Mouse (Mus musculus): ENCODE measurements around the gene Olfr248. TPM values are rescaled to one million over a fixed set of nuclear protein-coding genes. Genes with fewer than 3 reads are reported as not detected.
"Not testable (repeated sequence)": the region's sequence is repeated elsewhere in the genome, so short reads cannot be mapped to it uniquely, and the experiment has no call there.

Gene Olfr248
- not detected for total RNA-seq (2021)

DNA sequence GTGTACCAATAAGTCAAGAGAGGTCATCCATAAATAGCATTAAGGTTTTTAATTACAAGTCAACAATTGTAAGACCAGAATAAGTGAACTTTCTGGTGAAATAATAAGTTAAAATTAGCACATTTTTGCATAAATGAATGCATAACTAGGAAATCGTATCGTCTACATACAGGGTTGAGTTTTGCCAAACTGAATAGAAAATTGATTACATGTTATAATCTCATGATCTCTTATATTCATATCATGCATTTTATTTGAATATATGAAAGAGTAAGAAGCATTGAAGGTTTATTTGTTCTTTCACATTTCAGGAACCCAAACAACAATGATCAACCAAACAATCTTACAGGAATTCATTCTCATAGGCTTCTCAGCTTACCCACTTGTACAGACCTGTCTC is at the start of gene Olfr248:
Olfr248 (plus strand) TSS at position 301 of the 400 bp plus-strand sequence.
- intact Hi-C loops (cut with DNase I): no loop called here
- DNase-seq (ENCODE audit: low spot score in 2 of 2): no peak

DNA sequence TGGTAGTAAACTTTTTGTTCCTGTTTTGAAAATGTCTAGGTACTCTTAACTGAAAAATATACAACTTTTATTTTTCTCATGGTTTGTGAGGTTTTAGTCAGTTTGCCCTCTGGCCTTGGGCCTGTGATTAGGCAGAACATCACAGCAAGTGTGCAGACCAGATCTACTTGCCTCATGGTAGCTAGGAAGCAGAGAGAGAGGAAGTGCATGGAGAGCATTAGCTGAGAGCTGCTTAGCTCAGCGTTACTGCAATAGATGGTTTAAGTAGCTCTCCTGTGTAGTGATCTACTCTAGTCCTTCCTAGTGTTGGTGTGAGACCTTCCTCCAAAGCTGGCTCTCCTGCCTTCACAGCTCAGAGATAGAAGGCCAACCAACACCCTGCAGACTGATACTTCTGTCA is 37.2 kb upstream of the Olfr248 start:
- intact Hi-C loops (cut with DNase I): not testable (repeated sequence)

DNA sequence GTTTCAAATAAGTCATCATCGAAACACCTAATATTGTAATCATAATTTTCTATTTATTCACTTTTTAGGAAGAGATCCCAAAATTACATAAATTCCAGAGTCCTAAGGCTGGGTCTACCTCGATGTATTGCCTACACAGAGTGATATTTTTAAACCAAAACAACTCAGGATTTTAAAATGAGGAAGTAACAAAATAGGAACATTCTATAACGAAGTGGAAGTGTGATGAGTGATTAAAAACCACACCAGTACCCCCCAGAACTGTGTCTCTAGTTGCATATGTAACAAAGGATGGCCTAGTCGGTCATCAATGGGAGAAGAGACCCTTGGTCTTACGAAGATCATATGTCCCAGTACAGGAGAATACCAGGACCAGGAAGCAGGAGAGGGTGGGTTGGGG is 36.2 kb upstream of the Olfr248 start:
- intact Hi-C loops (cut with DNase I): no loop called here
- DNase-seq (ENCODE audit: low spot score in 2 of 2): no peak

More for the DNA sequence above, 37.2 kb upstream of the Olfr248 start:
- not testable (repeated sequence) for DNase-seq (ENCODE audit: low spot score in 2 of 2)

DNA sequence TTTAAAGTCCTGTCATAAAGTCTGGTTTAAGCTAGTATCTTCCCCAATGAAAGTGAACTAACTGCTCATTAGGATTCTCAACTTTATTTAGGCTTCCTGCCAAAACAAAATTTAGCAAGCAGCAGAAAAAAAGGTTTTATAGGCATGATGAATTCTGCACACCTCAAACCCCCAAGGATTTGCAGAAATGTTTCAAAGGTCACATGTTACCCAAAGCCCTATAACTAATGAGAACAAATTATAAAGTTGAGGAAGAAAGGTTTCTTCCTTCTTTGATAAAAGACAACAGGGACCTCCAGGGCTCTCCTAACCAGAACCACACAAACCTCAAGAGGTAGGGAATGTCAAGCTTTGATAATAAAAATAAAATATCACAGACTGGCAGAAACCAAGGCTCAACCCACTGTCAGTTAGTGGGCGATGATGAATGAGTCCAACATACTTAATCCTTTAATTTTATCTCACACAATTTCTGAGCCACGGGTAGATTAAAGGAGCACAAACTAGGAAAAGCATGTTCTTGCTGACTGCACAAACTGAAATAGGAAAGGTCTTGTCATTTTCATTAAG is 25.9 kb upstream of the Olfr248 start, which contains the start of gene Olfr417:
Olfr417 (plus strand) TSS at position 241 of the 570 bp plus-strand sequence.
- DNase-seq (ENCODE audit: low spot score in 2 of 2): no peak
- intact Hi-C loops (cut with DNase I): no loop called here

DNA sequence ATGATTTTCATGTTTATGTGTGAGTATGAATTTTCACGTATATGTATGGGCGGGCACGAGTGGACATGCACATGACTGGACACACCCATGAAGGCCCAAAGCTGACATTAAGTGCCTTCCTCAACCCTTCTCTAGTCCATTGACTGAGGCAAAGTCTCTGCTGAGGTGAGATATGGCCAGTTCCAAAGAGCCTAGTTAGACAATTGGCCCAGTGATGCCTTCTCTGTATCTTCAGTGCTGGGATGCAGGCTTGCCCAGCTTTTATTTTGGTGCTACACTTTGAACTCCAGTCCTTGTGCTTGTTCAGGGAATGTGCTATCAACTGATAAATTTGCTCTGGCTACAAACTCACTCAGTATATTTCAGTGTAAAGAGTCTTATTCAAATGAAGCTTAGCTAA is 17.0 kb upstream of the Olfr248 start:
- no peak for DNase-seq (ENCODE audit: low spot score in 2 of 2)
- intact Hi-C loops (cut with DNase I): no loop called here

DNA sequence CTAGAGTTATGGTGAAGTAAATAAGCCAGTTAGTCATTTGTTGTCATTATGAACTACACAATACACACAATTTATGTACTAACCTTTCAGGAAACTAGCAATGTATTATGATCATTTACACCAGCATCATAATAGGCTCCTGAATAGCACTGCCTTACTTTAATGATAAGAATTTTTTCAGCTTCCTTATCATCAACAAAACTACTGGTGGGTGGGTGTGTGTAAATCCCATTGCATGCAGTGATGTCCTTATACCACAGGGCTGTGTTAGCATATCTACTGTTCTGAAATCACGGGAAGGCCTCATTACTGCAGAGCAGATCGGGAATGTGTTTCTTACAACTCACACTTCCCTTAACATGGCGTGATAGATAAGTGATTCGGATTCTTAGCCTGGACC is 32.1 kb downstream of the Olfr248 start:
- intact Hi-C loops (cut with DNase I): no loop called here
- no peak for DNase-seq (ENCODE audit: low spot score in 2 of 2)

DNA sequence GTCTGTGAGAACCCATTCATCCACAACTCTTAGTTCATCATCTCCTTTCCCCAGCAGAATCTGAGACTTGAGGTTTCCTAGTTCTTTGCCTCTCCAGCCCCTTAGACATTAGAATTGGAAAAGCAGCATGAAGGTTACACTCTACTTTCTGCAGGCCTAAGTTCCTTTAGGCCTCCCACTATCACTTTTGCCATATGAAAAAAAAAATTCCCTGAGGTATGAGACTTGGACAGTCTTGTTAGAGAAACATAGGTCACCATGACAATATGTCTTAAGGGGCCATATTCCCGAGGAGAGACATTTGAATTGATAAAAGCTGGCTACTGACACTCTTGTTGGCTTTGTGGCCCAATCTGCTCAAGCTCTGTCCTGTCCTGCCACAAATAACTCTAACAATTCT is 32.9 kb downstream of the Olfr248 start, which contains the start of gene Olfr414:
Olfr414 (plus strand) TSS at position 301 of the 400 bp plus-strand sequence.
- DNase-seq (ENCODE audit: low spot score in 2 of 2): no peak
- intact Hi-C loops (cut with DNase I): no loop called here

DNA sequence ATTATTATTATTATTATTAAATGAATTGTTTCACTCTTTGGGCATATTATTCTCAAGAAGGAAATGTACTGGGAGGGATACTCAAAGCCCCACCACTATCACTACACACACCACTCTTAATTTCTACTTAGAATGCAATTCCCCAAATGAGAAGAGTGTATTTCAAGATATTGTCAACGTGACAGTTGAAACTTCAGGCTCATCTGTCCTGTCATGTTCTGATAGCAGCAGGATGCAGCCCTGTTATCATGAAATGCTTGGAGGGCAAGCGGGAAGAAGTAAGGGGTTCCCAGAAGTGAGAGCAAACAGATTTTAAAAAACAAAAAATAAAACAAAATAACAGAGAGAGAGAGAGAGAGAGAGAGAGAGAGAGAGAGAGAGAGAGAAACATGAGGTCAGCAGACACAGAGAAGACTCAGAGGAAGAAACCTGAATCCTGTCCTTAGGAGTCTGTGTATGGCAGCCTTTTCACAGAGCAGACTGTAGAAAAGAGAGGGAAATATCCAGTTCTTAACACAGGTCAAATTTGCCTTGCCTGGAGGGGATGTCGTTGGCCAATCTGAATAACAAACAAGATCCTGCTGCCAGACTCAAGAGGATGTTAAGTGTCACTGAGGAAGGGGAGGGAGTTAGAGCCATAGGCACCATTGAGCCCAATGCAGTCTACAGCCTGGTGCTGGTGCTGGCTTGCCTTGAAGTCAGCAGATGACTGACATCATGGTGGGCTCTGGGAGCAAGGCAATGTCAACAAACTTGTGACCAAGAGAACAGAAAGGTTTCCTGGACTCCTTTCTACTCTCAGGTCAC is 35.5 kb downstream of the Olfr248 start:
- intact Hi-C loops (cut with DNase I): no loop called here
- DNase-seq (ENCODE audit: low spot score in 2 of 2): no peak

DNA sequence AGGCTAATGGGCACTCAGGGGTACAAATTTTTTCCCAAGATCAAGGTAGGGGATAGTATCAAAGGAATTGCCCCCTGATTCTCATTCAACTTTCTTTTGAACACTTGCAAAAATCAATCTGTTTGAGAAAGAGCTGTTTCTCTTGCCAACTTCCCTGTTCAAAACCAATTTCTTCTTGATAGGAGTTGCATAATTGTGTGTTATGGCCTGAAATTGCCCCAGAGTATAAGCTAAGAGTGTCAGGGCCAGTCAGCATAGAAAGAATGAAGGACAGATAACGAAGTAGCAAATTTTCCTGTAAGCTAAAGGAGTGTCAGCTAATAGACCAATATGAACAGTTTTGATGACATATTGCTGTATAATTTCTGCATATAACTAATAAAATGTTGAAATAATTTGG is 36.6 kb downstream of the Olfr248 start:
- DNase-seq (ENCODE audit: low spot score in 2 of 2): no peak
- intact Hi-C loops (cut with DNase I): no loop called here

DNA sequence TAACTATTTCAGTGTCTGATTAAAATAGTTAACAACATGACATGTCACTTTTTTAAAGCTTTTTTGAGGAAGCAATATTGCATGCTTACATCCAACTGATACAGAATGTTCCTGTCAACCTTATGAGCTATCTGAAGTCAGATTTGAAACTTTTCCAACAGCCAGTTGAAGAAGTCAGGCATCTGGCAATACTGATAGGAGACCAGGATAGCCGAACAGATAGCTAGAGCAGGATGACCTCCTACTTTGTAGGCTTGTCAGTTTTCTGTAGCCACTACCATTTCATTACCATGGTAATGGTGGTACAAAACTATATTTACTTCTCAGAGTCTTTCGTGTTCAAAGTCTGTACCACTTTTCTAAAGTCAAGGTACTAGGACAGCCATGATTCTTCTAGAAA is 37.6 kb downstream of the Olfr248 start:
- no peak for DNase-seq (ENCODE audit: low spot score in 2 of 2)
- intact Hi-C loops (cut with DNase I): no loop called here

DNA sequence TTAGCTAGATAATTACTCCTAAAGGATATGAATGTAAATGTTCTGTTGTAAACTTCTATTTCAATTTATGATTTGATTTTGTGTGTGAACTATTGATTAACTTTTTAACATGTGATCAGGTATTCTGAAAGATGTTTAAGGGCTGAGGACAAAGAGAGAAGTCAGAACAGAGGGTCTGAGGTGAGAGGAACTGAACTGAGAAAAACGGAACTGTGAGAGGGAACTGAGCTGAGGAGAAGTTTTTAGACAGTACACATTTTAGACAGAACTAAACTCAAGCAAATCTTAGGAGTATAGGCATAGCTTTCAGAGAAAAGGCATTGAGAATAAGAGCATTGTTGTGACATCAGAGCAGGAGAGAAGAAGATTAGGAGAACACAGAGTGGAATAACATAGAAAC is 43.3 kb downstream of the Olfr248 start:
- intact Hi-C loops (cut with DNase I): no loop called here
- no peak for DNase-seq (ENCODE audit: low spot score in 2 of 2)

Other genes with a start within 250 kb of the Olfr248 start
- not detected for gene Olfr420, start 235.4 kb upstream of the Olfr248 start, total RNA-seq (2021)
- under 1 TPM; 0.09 to 0.14 TPM for gene Spta1, start 218.3 kb upstream of the Olfr248 start, total RNA-seq (2021)
- not detected for gene Olfr419, start 139.0 kb upstream of the Olfr248 start, total RNA-seq (2021)
- gene Mptx1, start 60.5 kb upstream of the Olfr248 start, total RNA-seq (2021): not detected
- not detected for gene Olfr417, start 25.9 kb upstream of the Olfr248 start, total RNA-seq (2021)
- not detected for gene Olfr414, start 33.0 kb downstream of the Olfr248 start, total RNA-seq (2021)
- gene Olfr220, start 51.0 kb downstream of the Olfr248 start, total RNA-seq (2021): not detected
- 10 to 100 TPM; 65.1 to 67.9 TPM for gene Fmn2, start 110.8 kb downstream of the Olfr248 start, total RNA-seq (2021)

All from left cerebral cortex, postnatal 25 days (tissue).